Mouse (Mus musculus): Measurements from ENCODE around the gene Pnp2. TPM values are rescaled to one million over a fixed set of nuclear protein-coding genes. Genes with fewer than 3 reads are reported as not detected.
"Not testable (repeated sequence)": the region's sequence is repeated elsewhere in the genome, so short reads cannot be mapped to it uniquely, and the experiment has no call there.

The Pnp2 gene
- polyA plus RNA-seq, 1 experiment from 2014 or later = 2.8 TPM

GRCm38 (mm10) chr14:50945081-50945480 is 10.7 kb upstream of the Pnp2 start:
- 13% methylated on average over 6 of the region's 6 CpGs for WGBS
- not testable (repeated sequence) for ATAC-seq (replicated peaks; ENCODE audit: low FRiP score); DNase-seq (ENCODE audit: low spot score); H3K27me3 ChIP-seq (replicated peaks; ENCODE audit: control insufficient read depth, insufficient read depth, low read length); H3K9me3 ChIP-seq (ENCODE audit: control insufficient read depth, low read length); H3K4me1 ChIP-seq (replicated peaks; ENCODE audit: control insufficient read depth, insufficient read depth, low read length); H3K36me3 ChIP-seq (ENCODE audit: control insufficient read depth, insufficient read depth, low read length)
- Histone ChIP-seq H3K4me2 (peak overlapping the region; percentile 79), H3K9ac (ENCODE audit: low read depth, low read length) (peak overlapping the region; percentile 77), H3K4me3 (ENCODE audit: low read depth, low read length) (peak overlapping the region; percentile 67), H3K27ac (ENCODE audit: low read depth, low read length) (peak overlapping the region; percentile 83)

- H3K36me3 ChIP-seq (ENCODE audit: control insufficient read depth, insufficient read depth, low read length); ATAC-seq (replicated peaks; ENCODE audit: low FRiP score); H3K27me3 ChIP-seq (replicated peaks; ENCODE audit: control insufficient read depth, insufficient read depth, low read length); DNase-seq (ENCODE audit: low spot score); H3K9me3 ChIP-seq (ENCODE audit: control insufficient read depth, low read length); H3K4me1 ChIP-seq (replicated peaks; ENCODE audit: control insufficient read depth, insufficient read depth, low read length); H3K27ac ChIP-seq (ENCODE audit: low read depth, low read length): not testable (repeated sequence)
- Histone ChIP-seq H3K4me2 (peak overlapping the region; percentile 79), H3K4me3 (ENCODE audit: low read depth, low read length) (peak overlapping the region; percentile 67), H3K9ac (ENCODE audit: low read depth, low read length) (peak overlapping the region; percentile 77)
- 30% methylated on average over 3 of the region's 3 CpGs for WGBS
Observed at GRCm38 (mm10) chr14:50945526-50945925, 10.3 kb upstream of the Pnp2 start.

GRCm38 (mm10) chr14:50955487-50955886 is 305 bp upstream of the Pnp2 start:
- H3K27me3 ChIP-seq (replicated peaks; ENCODE audit: control insufficient read depth, insufficient read depth, low read length) = no peaks in the 10 kb centered on the region
- H3K4me3 ChIP-seq (ENCODE audit: low read depth, low read length) = no peak overlapping the region
- no peak overlapping the region for H3K27ac ChIP-seq (ENCODE audit: low read depth, low read length)
- no peaks in the 10 kb centered on the region for H3K4me1 ChIP-seq (replicated peaks; ENCODE audit: control insufficient read depth, insufficient read depth, low read length)
- no peak overlapping the region for H3K9ac ChIP-seq (ENCODE audit: low read depth, low read length)
- H3K36me3 ChIP-seq (ENCODE audit: control insufficient read depth, insufficient read depth, low read length) = peaks cover 3% of the 10 kb centered on the region; the same call in 1 of the 2 replicates
- DNase-seq (ENCODE audit: low spot score) = no peak
- no peak overlapping the region for H3K4me2 ChIP-seq
- no peaks in the 10 kb centered on the region for H3K9me3 ChIP-seq (ENCODE audit: control insufficient read depth, low read length)
- 79% methylated on average over 10 of the region's 10 CpGs for WGBS
- ATAC-seq (replicated peaks; ENCODE audit: low FRiP score) = no peak

GRCm38 (mm10) chr14:50956724-50957123 is 932 bp downstream of the Pnp2 start:
- 82% methylated on average over 6 of the region's 6 CpGs for WGBS
- H3K4me2 ChIP-seq = peak overlapping the region; percentile 55
- not testable (repeated sequence) for H3K4me3 ChIP-seq (ENCODE audit: low read depth, low read length); H3K36me3 ChIP-seq (ENCODE audit: control insufficient read depth, insufficient read depth, low read length); DNase-seq (ENCODE audit: low spot score); H3K9ac ChIP-seq (ENCODE audit: low read depth, low read length); H3K9me3 ChIP-seq (ENCODE audit: control insufficient read depth, low read length); ATAC-seq (replicated peaks; ENCODE audit: low FRiP score); H3K27ac ChIP-seq (ENCODE audit: low read depth, low read length); H3K27me3 ChIP-seq (replicated peaks; ENCODE audit: control insufficient read depth, insufficient read depth, low read length); H3K4me1 ChIP-seq (replicated peaks; ENCODE audit: control insufficient read depth, insufficient read depth, low read length)

- H3K4me3 ChIP-seq (ENCODE audit: low read depth, low read length); DNase-seq (ENCODE audit: low spot score); H3K27me3 ChIP-seq (replicated peaks; ENCODE audit: control insufficient read depth, insufficient read depth, low read length); ATAC-seq (replicated peaks; ENCODE audit: low FRiP score); H3K4me1 ChIP-seq (replicated peaks; ENCODE audit: control insufficient read depth, insufficient read depth, low read length); H3K4me2 ChIP-seq; H3K9me3 ChIP-seq (ENCODE audit: control insufficient read depth, low read length); H3K9ac ChIP-seq (ENCODE audit: low read depth, low read length); H3K36me3 ChIP-seq (ENCODE audit: control insufficient read depth, insufficient read depth, low read length); H3K27ac ChIP-seq (ENCODE audit: low read depth, low read length): not testable (repeated sequence)
- 48% methylated on average over 3 of the region's 3 CpGs for WGBS
Observed at GRCm38 (mm10) chr14:50957146-50957545, 1.4 kb downstream of the Pnp2 start.

GRCm38 (mm10) chr14:50958289-50958995 is 2.6 kb downstream of the Pnp2 start:
- H3K9me3 ChIP-seq (ENCODE audit: control insufficient read depth, low read length); H3K9ac ChIP-seq (ENCODE audit: low read depth, low read length); H3K4me2 ChIP-seq; H3K4me1 ChIP-seq (replicated peaks; ENCODE audit: control insufficient read depth, insufficient read depth, low read length); H3K27me3 ChIP-seq (replicated peaks; ENCODE audit: control insufficient read depth, insufficient read depth, low read length); H3K4me3 ChIP-seq (ENCODE audit: low read depth, low read length); H3K36me3 ChIP-seq (ENCODE audit: control insufficient read depth, insufficient read depth, low read length); DNase-seq (ENCODE audit: low spot score): not testable (repeated sequence)
- WGBS = 51% methylated on average over 5 of the region's 5 CpGs
- ATAC-seq (replicated peaks; ENCODE audit: low FRiP score) = peak; percentile 64
- peak overlapping the region; percentile 38; the same call in 1 of the 2 replicates for H3K27ac ChIP-seq (ENCODE audit: low read depth, low read length)

GRCm38 (mm10) chr14:50968216-50968980 is 12.6 kb downstream of the Pnp2 start:
- no peak overlapping the region for H3K4me2 ChIP-seq
- 79% methylated on average over 5 of the region's 5 CpGs for WGBS
- H3K27ac ChIP-seq (ENCODE audit: low read depth, low read length) = no peak overlapping the region
- ATAC-seq (replicated peaks; ENCODE audit: low FRiP score) = no peak
- H3K36me3 ChIP-seq (ENCODE audit: control insufficient read depth, insufficient read depth, low read length) = no peaks in the 10 kb centered on the region
- no peak overlapping the region for H3K4me3 ChIP-seq (ENCODE audit: low read depth, low read length)
- H3K9me3 ChIP-seq (ENCODE audit: control insufficient read depth, low read length) = no peaks in the 10 kb centered on the region
- DNase-seq (ENCODE audit: low spot score) = no peak
- no peaks in the 10 kb centered on the region for H3K27me3 ChIP-seq (replicated peaks; ENCODE audit: control insufficient read depth, insufficient read depth, low read length)
- 0 out of 2 replicates have a peak, but pooled peaks cover 7% of the 10 kb centered on the region for H3K4me1 ChIP-seq (replicated peaks; ENCODE audit: control insufficient read depth, insufficient read depth, low read length)
- no peak overlapping the region for H3K9ac ChIP-seq (ENCODE audit: low read depth, low read length)

- no peak for DNase-seq (ENCODE audit: low spot score)
- Histone ChIP-seq H3K4me3 (ENCODE audit: low read depth, low read length) (no peak overlapping the region), H3K9me3 (ENCODE audit: control insufficient read depth, low read length) (no peaks in the 10 kb centered on the region), H3K4me1 (replicated peaks; ENCODE audit: control insufficient read depth, insufficient read depth, low read length) (0 out of 2 replicates have a peak, but pooled peaks cover 7% of the 10 kb centered on the region), H3K36me3 (ENCODE audit: control insufficient read depth, insufficient read depth, low read length) (no peaks in the 10 kb centered on the region), H3K9ac (ENCODE audit: low read depth, low read length) (no peak overlapping the region), H3K27ac (ENCODE audit: low read depth, low read length) (no peak overlapping the region), H3K27me3 (replicated peaks; ENCODE audit: control insufficient read depth, insufficient read depth, low read length) (no peaks in the 10 kb centered on the region), H3K4me2 (no peak overlapping the region)
- 54% methylated on average over 1 of the region's 1 CpGs for WGBS
- ATAC-seq (replicated peaks; ENCODE audit: low FRiP score) = no peak
Observed at GRCm38 (mm10) chr14:50969041-50969440, 13.2 kb downstream of the Pnp2 start.

All from liver, embryonic 11.5 days (tissue).